Mouse (Mus musculus): Measurements from ENCODE around the gene Gab2.
"Not testable (repeated sequence)": the region's sequence is repeated elsewhere in the genome, so short reads cannot be mapped to it uniquely, and the experiment has no call there.

Gab2 gene

DNA sequence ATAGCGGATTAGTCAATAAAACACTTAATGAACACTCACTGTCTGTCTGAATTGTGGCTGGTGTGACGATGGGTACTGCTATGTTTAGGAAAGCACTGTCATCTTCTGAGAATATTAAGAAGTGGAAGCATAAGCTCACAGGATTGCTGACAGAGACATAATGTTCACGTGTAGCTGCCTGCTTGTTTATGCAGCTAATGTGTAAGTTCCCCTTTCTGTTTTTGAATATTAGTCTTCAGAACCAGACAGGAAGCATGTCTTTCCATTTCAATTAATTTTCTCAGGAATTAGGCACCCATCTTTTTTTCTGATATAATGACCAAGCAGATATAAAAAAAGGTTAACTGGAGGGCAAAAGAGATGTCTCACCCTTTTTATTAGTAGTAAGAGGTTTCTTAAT is 55.1 kb downstream of the Gab2 start:
- no peak for DNase-seq (ENCODE audit: low spot score in 2 of 2)

DNA sequence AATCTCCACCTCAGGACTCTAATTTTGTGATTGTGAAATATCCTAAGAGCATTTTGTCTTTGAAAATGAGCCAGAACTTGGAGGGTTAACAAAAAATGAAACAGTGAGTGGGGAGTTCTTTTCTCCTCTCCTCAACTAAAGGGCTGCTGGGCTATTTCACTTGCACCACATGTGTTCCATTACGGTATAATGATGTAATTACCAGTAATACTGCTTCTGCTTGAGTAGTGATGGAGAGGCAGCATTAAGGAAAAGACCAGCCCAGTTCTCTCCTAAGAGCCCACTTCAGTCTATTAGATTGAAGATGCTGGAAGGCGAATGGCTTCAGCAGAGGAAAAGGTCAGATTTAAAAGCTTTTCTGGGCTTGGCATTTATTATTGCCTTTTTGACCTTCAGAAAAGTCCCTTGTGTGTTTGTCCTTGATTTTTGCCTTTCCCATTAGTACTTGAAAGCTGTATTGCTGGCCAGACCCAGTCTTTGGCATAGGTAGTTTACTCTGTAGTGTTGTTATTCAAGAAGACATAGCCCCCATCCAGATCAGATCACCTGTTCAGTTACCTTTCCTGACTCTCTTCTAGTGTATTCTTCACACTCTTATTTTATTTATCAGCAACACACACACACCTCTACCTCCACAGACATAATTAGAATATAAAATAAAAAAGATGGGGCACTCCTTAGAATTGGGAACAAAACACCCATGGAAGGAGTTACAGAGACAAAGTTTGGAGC is 69.9 kb downstream of the Gab2 start:
- no peak for DNase-seq (ENCODE audit: low spot score in 2 of 2)

DNA sequence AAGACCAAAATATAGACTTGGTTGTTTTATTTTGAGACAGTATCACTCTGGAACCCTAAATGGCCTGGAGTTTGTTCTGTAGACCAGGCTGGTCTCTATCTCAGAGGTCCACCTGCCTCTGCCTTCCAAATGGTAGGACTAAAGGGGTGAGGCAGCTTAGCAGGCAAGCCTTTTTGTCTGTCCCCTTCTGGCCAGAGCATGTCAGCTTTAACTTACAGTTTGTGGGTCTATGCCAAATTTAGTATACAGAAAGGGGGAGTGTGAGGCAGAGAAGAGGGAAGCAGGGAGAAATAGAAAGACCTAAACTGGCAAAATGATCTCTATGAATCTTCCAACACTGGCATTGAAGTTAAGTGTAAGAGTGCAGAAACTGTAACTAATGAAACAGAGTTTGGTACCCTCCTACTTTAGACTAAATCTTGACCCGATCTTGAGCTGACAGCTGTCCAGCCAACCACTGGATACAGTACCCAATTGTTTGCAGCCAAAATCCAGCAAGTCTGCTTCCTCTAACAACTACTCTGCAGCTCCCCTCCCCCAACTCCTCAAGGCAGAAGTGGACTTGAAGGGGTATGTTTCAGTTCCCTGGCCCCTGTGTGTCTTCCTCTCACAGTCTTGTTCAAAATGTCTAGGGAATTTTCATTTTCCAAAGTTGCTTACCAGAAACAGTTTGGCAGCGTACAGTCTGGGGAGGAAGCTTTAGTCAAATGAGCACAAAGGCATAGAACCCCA is 73.5 kb downstream of the Gab2 start:
- DNase-seq (ENCODE audit: low spot score in 2 of 2): no peak

DNA sequence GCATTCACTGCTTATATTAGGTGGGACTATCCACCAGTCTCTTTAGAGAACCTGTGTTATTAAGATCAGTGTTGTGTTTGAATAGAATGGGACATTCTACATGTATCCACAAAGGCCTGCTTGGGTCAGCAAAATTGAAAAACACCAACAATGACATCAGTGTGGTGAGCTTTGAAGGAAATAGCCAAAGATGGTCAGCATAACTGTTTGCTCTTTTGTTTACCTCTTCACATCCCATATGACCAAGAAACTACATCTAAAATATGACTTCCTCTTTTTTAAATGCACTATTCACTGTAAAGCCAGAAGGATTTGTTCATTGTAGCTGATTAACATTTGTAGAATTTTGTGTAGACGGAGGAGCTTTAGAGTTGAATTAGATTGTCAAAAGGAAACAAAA is 82.9 kb downstream of the Gab2 start:
- DNase-seq (ENCODE audit: low spot score in 2 of 2): no peak

DNA sequence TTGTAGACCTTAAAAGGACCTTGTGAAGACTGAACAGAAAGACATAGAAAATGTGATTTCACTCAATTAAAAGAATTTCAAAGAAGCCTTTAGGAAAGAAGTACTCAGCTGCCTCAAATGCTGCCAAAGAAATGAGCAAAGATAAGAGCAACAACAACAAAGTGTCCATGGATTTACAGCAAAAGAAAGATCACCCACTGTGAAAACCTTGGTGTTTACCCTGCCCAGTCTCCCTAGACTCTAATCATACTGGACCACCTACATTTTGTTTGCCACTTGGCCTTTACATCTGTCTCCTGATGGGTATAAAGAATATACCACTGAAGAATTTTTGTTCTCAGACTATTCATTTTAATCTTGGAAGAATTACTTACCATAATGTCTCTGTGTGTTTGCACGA is 89.7 kb downstream of the Gab2 start:
- DNase-seq (ENCODE audit: low spot score in 2 of 2): no peak

DNA sequence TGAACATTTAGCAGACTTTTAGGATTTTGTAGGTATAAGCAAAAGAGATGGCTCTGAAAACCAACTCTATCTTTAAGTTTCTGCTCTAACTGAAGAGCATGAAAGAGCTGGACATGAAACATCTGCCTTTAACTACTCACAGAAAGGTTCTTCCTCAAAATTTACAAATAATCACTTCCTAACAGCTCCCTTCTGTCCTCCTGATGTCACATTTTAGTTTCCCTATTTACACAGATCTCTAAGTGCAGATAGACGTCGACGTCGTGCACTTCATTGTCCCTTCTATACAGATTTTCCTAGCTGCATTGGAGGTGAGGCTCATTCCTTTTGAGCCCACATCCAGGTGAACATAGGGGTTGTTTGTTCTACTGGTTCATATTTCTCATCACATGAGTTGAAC is 90.3 kb downstream of the Gab2 start:
- no peak for DNase-seq (ENCODE audit: low spot score in 2 of 2)

DNA sequence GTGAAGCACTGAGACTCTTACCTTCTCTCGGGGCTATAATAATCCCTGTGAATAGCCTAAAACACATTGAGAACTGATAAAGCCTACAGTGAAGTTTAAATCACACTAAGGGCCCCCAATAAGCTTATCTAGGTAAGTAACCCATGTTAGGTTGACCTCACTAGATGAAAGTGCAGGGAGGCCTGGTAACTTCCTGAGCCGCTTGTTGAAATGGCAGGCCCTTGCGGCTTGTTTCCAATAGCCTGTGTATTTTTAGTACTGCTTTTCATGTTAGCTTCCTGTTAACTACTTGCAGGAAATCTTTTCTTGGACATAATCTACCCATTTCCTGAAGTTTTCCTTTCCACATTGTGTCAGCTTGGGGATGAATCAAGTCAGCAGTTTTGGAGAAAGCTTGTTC is 90.7 kb downstream of the Gab2 start:
- no peak for DNase-seq (ENCODE audit: low spot score in 2 of 2)

DNA sequence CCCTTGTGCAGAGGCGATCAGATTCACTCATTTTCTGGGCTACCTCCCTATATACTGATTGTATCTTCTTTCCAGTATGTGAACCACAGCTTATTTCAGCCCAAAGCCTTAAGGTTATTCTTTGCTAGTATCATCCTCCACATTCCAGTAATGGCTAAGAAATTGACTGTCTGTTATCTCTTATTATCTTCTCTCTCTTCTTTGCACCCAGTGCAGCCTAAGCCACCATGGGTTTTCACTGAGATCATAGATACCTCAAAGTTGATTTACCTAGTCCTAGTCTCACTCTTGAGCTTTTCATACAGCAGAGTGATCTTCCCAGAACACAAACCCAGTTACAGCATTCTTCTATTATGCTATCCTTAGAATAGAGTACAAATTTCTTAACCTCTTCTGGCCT is 100.5 kb downstream of the Gab2 start:
- DNase-seq (ENCODE audit: low spot score in 2 of 2): no peak

DNA sequence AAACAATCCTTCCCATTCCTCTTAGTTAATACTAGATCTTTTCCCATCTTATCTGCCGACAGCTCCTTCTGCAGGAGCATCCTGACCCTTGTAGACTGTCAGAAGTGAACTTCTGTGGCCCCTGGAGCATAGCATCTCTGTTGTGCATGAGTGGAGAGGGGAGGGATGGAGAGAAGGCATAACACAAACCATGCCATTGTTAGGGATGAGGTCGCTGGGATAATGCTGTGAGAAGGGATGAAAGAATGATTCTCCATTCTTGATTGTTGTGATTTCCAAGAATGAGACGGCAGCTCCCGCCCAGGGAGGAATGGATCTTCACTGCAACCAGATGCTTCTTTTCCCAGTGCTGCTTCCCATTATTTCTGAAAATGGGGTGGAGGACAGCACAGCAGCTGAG is 102.0 kb downstream of the Gab2 start:
- no peak for DNase-seq (ENCODE audit: low spot score in 2 of 2)

DNA sequence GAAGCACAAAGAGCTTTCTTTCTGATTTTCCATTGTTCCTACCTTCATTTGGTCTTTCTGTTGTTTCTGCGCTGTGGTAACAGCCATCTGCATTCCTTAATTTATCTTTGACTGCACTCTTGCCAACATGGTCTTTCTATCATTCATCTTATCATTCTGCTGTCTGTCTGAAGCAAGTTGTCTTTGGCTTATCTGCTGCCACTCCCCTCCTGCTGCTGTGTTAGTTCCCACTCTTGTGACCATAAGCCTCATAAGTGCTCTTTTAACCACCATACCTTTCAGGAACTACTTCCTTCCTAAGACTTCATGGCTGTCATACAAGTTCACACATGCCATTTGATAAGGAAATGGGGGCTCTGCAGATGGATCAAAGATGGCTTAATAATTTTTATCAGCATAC is 102.6 kb downstream of the Gab2 start:
- DNase-seq (ENCODE audit: low spot score in 2 of 2): no peak

DNA sequence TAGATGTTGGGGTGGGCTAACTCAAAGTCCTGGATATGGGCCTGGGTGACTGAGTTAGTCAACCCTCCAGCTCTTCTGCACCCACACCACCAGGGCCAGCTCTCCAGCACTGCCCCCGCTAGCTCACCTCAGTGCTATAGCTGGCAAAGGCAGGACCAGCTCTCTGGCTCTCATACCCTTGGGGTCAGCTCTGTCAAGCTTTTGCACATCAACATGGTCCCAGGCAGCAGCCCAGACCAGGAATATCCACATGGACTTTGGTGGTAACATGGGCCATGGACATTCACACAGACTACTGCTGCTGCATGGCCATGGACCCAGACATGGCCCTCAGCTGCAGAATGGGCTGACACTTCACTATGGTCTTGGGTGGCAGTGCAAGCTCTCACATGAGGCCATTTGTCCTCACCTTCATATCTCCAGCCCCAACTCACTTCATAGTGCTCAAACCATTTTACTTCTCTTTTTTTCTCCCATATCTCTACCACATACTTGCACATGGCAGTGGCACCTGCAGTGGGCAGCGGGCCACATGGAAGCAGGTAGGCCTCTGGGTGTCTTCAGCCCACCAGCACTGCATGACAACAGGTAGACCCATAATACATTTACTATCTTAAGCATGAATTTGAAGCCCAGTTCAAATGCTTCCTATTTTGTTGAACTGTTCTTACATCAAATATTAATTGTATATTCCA is 106.1 kb downstream of the Gab2 start:
- DNase-seq (ENCODE audit: low spot score in 2 of 2): no peak

DNA sequence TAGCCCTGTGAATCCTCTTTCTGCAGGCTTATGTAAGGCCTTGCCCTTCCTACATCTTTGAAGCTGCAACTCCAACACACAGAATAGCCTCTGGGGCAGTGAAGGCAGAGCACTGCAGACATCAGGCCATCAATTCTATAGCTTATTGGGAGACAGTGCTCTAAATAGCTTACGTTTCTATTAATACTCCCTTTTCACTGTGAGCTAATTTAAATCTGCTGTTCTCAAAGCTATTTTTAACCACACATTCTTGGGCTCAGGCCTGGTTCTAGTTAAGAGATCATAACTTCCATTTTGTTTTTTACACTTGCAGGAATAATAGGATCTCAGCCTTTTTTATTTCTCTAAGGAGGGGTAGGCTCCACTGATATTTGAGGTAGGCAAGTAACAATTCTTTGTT is 107.7 kb downstream of the Gab2 start:
- DNase-seq (ENCODE audit: low spot score in 2 of 2): no peak

DNA sequence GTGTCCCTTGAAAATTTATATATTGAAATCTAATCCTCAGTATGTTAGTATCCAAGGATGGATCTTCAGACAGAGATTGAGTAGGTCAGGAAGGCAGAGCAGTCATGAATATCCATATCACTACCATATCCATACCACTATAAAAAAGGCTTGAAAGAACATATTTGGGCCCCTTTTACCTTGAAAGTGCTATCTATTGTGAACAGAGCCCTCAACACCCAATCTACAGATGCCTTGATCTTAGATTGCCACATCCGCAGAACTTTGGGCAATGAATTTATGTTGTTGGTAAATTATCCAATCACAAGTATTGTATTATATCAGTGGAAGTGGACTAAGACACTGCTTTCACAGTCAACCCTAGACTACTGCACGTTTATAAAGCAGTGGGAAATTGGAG is 122.5 kb downstream of the Gab2 start:
- DNase-seq (ENCODE audit: low spot score in 2 of 2): no peak

DNA sequence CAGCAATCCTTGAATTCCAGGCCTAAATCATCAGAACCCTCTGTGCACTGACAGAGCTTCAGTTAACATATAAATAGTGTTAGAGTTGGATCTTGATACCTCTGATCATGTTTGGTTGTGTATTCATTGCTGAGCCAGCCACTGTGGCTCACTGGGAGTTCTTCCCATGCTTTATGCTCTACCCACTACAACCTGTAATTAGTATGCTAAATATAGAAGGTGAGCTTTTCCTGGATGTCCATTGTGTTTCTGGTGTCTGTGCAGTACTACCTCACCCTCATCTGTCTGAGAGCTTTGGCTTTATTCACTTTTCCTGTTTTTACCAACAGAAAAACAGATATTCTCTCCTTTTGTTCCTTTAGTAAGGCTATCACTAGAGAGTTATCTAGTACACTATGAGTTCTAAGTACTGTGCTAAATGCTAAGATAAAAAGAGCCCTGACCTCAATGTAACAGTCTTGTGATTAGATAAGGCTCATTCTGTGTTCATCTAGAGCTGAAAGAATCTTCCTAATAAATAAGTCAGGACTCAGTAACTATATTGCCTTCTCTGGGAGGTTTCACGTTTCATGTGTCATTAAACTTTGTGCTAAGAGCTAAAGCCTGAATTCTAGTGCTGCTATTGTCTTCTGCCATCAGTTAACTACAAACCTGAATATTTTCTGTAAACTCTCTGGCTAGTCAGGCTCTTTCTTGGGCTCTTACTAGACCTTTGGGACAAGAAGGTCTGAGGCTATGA is 127.6 kb downstream of the Gab2 start:
- DNase-seq (ENCODE audit: low spot score in 2 of 2): no peak

DNA sequence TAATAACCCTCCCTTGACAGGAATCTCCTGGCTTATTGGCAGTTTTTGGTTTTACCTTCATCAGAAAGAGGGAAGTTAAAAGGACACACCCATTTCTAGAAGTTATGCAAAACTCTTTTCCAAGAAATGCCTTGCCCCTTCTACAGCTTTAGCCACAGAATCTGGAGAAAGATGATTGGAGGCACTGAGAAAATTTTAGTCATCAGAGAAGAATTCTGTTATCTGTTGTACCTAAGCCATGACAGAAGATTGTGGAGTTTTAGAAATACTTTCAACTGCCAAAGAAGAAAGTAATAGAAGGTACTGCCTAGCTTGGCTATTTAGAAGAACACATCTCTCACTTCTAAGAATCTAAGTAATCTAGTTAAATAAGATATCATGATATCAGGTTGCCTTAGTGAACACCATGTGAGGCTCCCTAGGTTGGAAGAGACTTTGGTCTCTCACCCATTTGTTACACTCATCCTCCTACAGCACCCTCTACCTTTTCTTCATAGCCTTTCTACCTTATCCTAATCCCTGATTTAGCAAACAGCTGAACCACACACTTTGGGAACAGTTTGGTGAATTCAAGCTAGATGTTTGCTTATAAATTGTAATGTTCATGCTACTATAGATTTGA is 128.8 kb downstream of the Gab2 start:
- DNase-seq (ENCODE audit: low spot score in 2 of 2): no peak

DNA sequence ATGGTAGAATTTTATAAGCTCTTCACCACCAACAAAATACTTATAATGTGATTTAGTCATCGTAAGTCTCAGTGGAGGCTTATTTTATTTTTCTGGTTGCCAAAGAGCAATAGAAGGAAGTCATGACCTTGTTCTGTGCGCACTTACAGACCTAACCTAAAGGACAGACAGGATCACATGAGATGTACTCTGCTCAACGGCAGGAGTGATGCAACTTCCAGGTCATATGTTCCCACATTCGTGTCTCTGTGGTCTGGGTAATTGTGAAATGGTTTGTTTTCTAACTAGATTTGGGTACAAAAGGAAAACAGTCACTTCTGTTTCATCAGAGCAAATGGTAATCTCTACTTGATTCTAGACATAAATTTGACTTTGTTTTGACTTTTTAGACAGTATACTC is 129.7 kb downstream of the Gab2 start:
- no peak for DNase-seq (ENCODE audit: low spot score in 2 of 2)

DNA sequence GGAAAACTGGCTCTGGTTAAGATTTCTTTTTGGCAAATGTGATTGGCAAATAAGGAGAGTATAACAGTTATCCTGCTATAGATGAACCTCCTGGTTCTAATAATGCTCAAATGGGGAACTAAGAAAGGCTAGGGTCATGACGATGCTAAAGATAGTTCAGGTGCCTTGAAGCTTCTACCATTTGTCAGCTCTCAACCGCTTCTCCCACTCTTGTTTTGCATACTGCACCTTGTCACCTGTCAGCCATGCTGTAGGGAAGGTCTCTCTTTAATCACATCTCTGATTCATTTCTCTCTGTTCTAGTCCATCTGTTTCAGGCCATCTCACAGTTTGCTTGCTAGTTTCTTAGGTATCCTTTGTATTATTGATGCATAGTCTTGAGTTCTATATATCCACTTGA is 142.4 kb downstream of the Gab2 start:
- no peak for DNase-seq (ENCODE audit: low spot score in 2 of 2)

DNA sequence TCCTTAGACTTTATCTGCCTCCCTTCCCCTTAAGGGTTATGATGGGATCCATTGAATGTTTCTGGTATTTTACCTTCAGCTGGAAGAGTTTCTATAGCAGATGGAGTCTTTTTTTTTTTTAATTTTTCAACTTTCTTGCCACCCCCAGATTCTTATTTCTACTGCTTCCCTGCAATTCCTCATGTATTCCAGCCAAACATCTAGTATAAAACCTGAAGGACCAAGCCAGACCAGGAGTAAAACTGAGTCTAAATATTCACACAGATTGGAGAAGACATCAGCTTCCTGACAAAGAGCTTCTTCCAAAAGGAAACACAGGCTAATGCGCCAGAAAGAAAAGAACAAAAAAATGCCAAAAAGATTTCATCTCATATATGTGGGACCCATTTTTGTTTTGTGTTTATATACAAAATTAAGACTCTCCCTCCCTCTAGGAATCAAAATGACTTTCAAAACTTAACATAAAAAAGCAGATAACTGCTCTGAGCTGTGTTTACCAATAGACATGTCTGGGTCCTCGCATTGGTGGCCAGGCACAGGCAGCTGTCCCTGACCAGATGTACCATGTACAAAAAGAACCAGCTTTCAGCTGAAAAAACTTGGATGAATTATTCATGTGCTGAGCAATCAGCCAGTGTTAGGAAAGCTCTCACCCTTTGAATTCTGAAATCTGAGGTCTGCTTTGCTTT is 164.0 kb downstream of the Gab2 start:
- DNase-seq (ENCODE audit: low spot score in 2 of 2): no peak

DNA sequence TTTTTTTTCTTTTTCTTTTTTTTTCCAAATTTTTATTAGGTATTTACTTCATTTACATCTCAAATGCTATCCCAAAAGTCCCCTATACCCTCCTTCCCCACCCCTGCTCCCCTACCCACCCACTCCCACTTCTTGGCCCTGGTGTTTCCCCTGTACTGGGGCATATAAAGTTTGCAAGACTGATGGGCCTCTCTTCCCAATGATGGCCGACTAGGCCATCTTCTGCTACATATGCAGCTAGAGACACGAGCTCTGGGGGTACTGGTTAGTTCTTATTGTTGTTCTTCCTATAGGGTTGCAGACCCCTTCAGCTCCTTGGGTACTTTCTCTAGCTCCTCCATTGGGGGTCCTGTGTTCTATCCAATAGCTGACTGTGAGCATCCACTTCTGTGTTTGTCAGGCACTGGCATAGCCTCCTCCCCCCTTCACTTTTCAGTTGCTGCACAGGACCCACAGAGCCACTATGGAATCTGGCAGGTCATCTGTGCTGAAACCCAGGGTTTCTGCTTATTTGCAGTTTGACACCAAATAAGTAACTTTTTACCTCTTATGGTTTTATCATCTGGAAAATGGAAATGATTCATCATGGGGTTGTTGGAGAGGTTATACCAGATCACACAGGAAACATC is 164.7 kb downstream of the Gab2 start:
- not testable (repeated sequence) for DNase-seq (ENCODE audit: low spot score in 2 of 2)

DNA sequence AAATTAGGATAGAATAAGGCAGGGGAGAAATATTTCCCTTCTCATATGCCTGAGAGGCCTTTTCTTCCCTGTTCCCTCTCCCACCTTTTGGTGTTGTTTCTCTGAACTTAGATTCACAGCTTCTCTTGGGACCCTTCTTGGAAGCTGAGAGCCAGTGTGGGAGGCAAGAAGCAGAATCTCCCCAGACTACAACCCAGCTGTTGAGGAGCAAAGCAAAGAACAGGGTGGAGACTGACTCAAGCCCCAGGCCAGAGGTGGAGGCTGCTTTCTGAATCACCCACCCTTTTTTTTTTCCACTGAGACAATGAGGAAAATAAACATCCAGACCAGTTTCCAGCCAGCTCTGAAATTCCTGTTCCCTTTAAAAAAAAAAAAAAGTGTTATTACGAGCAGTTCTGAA is 166.3 kb downstream of the Gab2 start:
- DNase-seq (ENCODE audit: low spot score in 2 of 2): no peak

DNA sequence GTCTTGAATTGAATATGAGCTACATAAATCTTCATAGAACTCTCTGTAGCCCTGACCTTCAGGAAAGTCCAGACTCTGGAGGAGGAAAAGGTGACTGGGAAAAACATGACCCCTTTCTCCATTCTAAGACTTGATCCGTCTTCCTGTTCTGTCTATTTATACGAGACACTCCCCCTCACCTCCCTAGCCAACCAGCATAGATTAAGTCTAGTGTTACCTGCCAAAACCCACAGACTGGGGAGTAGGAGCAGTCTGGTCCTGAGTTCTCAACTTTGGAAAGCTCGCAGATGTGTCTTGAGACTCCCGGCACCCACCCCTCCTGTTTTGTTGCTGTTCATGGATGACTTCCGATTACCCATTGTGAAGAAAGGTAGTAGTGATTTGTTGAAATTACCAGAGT is 166.8 kb downstream of the Gab2 start:
- no peak for DNase-seq (ENCODE audit: low spot score in 2 of 2)
